Mouse (Mus musculus): Measurements from ENCODE around the gene Pik3ap1. TPM values are rescaled to one million over a fixed set of nuclear protein-coding genes. Genes with fewer than 3 reads are reported as not detected.

The Pik3ap1 gene
- polyA plus RNA-seq, 1 experiment from 2014 or later = 2.1 TPM

DNA sequence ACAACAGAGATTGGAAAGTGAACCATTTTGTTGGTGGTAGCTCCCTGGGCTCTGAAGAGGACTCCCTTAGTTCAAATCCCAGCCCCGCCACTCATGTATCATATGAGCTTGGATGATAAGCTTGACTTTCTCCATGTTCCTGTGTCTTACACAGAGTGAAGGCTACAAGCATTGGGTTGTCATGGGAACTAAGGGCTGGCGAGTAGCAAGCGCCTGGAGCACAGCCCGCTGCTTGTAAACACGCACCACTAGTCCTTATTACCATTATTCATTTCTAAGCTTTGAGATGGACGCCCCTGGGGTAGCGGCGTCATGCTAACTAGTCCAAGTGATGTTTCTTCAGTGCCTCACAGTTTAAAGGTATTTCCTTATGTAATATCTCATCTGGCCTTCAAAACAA is 85.5 kb downstream of the Pik3ap1 start:
- Histone ChIP-seq H3K4me3 (ENCODE audit: low read length) (no peak overlapping the region), H3K27ac (ENCODE audit: low read length) (no peak overlapping the region), H3K27me3 (ENCODE audit: insufficient read depth, low read length) (0 out of 2 replicates have a peak, but pooled peaks cover 6% of the 10 kb centered on the region), H3K9ac (replicated peaks; ENCODE audit: low read length) (no peak overlapping the region), H3K4me1 (ENCODE audit: insufficient read depth, low read length) (no peaks in the 10 kb centered on the region), H3K4me2 (replicated peaks; ENCODE audit: low read depth, low read length) (no peak overlapping the region), H3K36me3 (ENCODE audit: insufficient read depth, low read length) (no peaks in the 10 kb centered on the region), H3K9me3 (ENCODE audit: low read length) (no peaks in the 10 kb centered on the region)
- ATAC-seq (ENCODE audit: low FRiP score, low TSS enrichment) = no peak
- 75% methylated on average over 8 of the region's 8 CpGs for WGBS

DNA sequence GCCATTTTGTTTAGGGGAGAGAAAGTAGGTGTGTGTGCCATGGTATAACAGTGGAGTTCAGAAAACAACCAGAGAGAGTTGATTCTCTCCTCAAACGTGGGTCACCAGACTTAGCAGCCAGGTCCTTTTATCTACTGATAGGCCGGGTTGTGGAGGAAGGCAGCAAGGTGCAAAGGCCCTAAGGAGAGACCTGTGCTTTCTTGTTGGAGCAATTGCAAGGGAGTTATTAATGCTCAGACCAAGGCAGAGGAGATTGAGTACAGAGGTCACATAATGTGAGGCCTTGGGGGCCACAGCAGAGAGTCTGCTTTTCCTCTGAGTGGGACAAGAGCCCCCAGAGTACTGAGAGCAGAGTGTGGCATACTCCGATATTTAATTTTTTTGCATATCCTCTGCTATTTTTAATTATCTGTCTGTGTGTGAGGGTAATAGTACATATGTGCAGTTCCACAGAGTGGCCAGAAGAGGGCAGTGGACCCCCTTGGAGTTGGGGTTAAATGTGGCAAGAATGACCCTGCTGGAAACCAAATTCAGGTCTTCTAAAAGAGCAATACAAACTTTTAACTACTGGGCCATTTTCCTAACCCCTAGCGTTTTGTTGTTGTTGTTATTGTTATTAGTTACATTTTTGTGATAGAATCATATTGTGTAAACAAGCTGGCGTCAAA is 93.8 kb downstream of the Pik3ap1 start:
- Histone ChIP-seq H3K4me1 (ENCODE audit: insufficient read depth, low read length) (peaks cover 5% of the 10 kb centered on the region; the same call in 1 of the 2 replicates), H3K4me3 (ENCODE audit: low read length) (no peak overlapping the region), H3K9me3 (ENCODE audit: low read length) (no peaks in the 10 kb centered on the region), H3K27ac (ENCODE audit: low read length) (no peak overlapping the region), H3K4me2 (replicated peaks; ENCODE audit: low read depth, low read length) (no peak overlapping the region), H3K36me3 (ENCODE audit: insufficient read depth, low read length) (no peaks in the 10 kb centered on the region), H3K27me3 (ENCODE audit: insufficient read depth, low read length) (no peaks in the 10 kb centered on the region), H3K9ac (replicated peaks; ENCODE audit: low read length) (no peak overlapping the region)
- no peak for ATAC-seq (ENCODE audit: low FRiP score, low TSS enrichment)
- 61% methylated on average over 5 of the region's 5 CpGs for whole genome bisulfite sequencing

- H3K27ac ChIP-seq (ENCODE audit: low read length) = no peak overlapping the region
- H3K4me1 ChIP-seq (ENCODE audit: insufficient read depth, low read length) = peaks cover 5% of the 10 kb centered on the region; the same call in 1 of the 2 replicates
- WGBS = 48% methylated on average over 6 of the region's 6 CpGs
- no peaks in the 10 kb centered on the region for H3K9me3 ChIP-seq (ENCODE audit: low read length)
- H3K4me3 ChIP-seq (ENCODE audit: low read length) = no peak overlapping the region
- no peak overlapping the region for H3K9ac ChIP-seq (replicated peaks; ENCODE audit: low read length)
- H3K36me3 ChIP-seq (ENCODE audit: insufficient read depth, low read length) = no peaks in the 10 kb centered on the region
- no peaks in the 10 kb centered on the region for H3K27me3 ChIP-seq (ENCODE audit: insufficient read depth, low read length)
- H3K4me2 ChIP-seq (replicated peaks; ENCODE audit: low read depth, low read length) = peak overlapping the region; percentile 22; the same call in 1 of the 2 replicates
- ATAC-seq (ENCODE audit: low FRiP score, low TSS enrichment) = peak; percentile 54; the same call in 1 of the 2 replicates
Measured at GRCm38 (mm10) chr19:41288568-41288967, 96.3 kb downstream of the Pik3ap1 start.

DNA sequence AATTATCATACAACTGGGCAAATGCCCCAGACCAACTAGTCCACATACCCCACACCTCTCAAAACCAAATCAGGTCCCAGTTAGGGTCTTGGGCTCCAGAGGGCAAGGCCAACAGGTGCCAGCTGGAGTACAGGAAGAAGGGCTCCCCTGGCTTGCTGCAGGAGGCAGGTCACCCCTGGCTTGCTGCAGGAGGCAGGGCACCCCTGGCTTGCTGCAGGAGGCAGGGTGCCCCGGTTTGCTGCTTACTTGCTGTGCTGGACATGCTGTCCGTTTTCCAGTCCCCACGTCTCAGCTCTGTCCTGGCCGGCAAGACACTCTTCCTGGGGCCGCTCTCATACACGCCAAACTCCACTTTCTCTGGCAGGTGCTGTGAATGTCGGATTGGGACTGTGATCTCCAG is 97.7 kb downstream of the Pik3ap1 start:
- no peak overlapping the region for H3K4me2 ChIP-seq (replicated peaks; ENCODE audit: low read depth, low read length)
- H3K4me3 ChIP-seq (ENCODE audit: low read length) = no peak overlapping the region
- peaks cover 5% of the 10 kb centered on the region; the same call in 1 of the 2 replicates for H3K4me1 ChIP-seq (ENCODE audit: insufficient read depth, low read length)
- no peak for ATAC-seq (ENCODE audit: low FRiP score, low TSS enrichment)
- no peak overlapping the region for H3K9ac ChIP-seq (replicated peaks; ENCODE audit: low read length)
- H3K36me3 ChIP-seq (ENCODE audit: insufficient read depth, low read length) = no peaks in the 10 kb centered on the region
- no peak overlapping the region for H3K27ac ChIP-seq (ENCODE audit: low read length)
- H3K9me3 ChIP-seq (ENCODE audit: low read length) = no peaks in the 10 kb centered on the region
- WGBS = 76% methylated on average over 7 of the region's 7 CpGs
- no peaks in the 10 kb centered on the region for H3K27me3 ChIP-seq (ENCODE audit: insufficient read depth, low read length)

- H3K9me3 ChIP-seq (ENCODE audit: low read length) = no peaks in the 10 kb centered on the region
- WGBS = 26% methylated on average over 6 of the region's 6 CpGs
- H3K4me3 ChIP-seq (ENCODE audit: low read length) = no peak overlapping the region
- H3K4me2 ChIP-seq (replicated peaks; ENCODE audit: low read depth, low read length) = no peak overlapping the region
- no peak overlapping the region for H3K27ac ChIP-seq (ENCODE audit: low read length)
- no peaks in the 10 kb centered on the region for H3K36me3 ChIP-seq (ENCODE audit: insufficient read depth, low read length)
- H3K9ac ChIP-seq (replicated peaks; ENCODE audit: low read length) = no peak overlapping the region
- H3K27me3 ChIP-seq (ENCODE audit: insufficient read depth, low read length) = no peaks in the 10 kb centered on the region
- ATAC-seq (ENCODE audit: low FRiP score, low TSS enrichment) = no peak
- peaks cover 5% of the 10 kb centered on the region; the same call in 1 of the 2 replicates for H3K4me1 ChIP-seq (ENCODE audit: insufficient read depth, low read length)
Measured at GRCm38 (mm10) chr19:41284515-41284914, 100.4 kb downstream of the Pik3ap1 start.

DNA sequence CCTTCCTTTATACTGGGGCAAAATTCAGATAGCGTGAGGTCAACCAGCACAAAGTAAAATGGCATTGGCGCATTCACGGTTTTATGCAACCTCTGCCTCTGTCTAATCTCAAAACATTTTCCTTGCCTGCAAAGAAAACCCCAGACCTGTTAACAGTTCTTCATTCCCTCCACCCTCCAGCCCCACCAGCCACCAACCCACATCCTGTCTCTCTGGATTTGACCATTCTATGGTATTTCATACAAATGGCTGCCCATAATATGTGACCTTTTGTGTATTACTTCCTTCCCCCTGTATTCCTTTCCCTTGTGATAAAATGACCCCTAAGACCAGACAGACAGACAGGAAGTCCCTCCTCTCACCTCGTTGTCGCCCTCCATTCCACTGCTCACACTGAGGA is 102.2 kb downstream of the Pik3ap1 start:
- WGBS = 59% methylated on average over 5 of the region's 5 CpGs
- ATAC-seq (ENCODE audit: low FRiP score, low TSS enrichment) = no peak
- Histone ChIP-seq H3K4me3 (ENCODE audit: low read length) (no peak overlapping the region), H3K36me3 (ENCODE audit: insufficient read depth, low read length) (no peaks in the 10 kb centered on the region), H3K27me3 (ENCODE audit: insufficient read depth, low read length) (no peaks in the 10 kb centered on the region), H3K4me2 (replicated peaks; ENCODE audit: low read depth, low read length) (no peak overlapping the region), H3K27ac (ENCODE audit: low read length) (no peak overlapping the region), H3K9ac (replicated peaks; ENCODE audit: low read length) (no peak overlapping the region), H3K4me1 (ENCODE audit: insufficient read depth, low read length) (no peaks in the 10 kb centered on the region), H3K9me3 (ENCODE audit: low read length) (no peaks in the 10 kb centered on the region)

- Histone ChIP-seq H3K9me3 (ENCODE audit: low read length) (no peaks in the 10 kb centered on the region), H3K27ac (ENCODE audit: low read length) (no peak overlapping the region), H3K9ac (replicated peaks; ENCODE audit: low read length) (no peak overlapping the region), H3K4me2 (replicated peaks; ENCODE audit: low read depth, low read length) (no peak overlapping the region), H3K27me3 (ENCODE audit: insufficient read depth, low read length) (no peaks in the 10 kb centered on the region), H3K4me3 (ENCODE audit: low read length) (no peak overlapping the region), H3K36me3 (ENCODE audit: insufficient read depth, low read length) (no peaks in the 10 kb centered on the region), H3K4me1 (ENCODE audit: insufficient read depth, low read length) (no peaks in the 10 kb centered on the region)
- 88% methylated on average over 4 of the region's 4 CpGs for WGBS
- no peak for ATAC-seq (ENCODE audit: low FRiP score, low TSS enrichment)
Measured at GRCm38 (mm10) chr19:41282216-41282615, 102.7 kb downstream of the Pik3ap1 start.

DNA sequence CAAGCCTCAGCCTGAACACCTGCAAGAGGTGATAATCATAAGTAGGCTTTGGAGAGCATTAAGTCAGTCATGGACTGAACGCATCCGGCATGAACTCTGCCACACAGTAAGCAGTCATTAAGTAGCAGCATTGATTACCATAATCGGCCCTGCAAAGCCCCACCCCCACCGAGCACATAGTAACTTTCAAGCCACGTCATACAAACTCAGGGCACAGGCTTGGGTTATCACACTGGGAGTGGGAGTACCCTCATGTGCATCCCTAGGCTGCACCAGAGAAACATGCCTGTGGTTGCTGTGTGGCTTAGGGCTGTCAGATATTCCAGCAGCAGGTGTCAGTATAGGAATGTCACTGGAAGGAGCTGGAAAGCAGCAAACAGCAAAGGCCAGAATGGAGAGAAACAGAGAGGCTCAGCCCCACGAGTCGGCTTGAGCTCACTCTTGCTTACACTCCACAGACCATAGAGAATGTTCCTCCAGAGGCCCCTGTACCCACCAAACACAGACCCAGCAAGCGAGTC is 105.1 kb downstream of the Pik3ap1 start:
- WGBS = 76% methylated on average over 8 of the region's 8 CpGs
- ATAC-seq (ENCODE audit: low FRiP score, low TSS enrichment) = no peak

DNA sequence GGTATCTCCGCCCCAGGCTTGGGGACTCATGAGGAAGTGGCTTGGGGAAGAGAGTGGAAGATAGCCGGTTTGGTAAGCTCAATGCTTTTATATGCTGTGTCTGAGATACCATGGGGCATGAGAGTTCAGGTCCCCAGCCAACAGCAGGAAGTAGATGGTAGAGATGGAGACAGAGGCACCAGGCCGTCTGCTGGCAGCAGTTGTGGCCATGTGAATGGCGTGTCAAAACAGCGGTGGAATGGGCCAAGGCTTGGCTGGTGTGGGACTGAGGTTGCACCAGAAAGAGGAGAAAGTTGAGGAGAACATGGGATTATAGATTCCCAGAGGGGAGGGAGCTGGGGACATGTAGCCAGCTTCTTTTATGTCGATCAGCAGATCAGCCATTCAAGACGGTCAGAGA is 106.3 kb downstream of the Pik3ap1 start:
- no peak for ATAC-seq (ENCODE audit: low FRiP score, low TSS enrichment)
- Histone ChIP-seq H3K27me3 (ENCODE audit: insufficient read depth, low read length) (no peaks in the 10 kb centered on the region), H3K36me3 (ENCODE audit: insufficient read depth, low read length) (no peaks in the 10 kb centered on the region), H3K4me2 (replicated peaks; ENCODE audit: low read depth, low read length) (no peak overlapping the region), H3K9me3 (ENCODE audit: low read length) (no peaks in the 10 kb centered on the region), H3K9ac (replicated peaks; ENCODE audit: low read length) (no peak overlapping the region), H3K4me1 (ENCODE audit: insufficient read depth, low read length) (no peaks in the 10 kb centered on the region), H3K27ac (ENCODE audit: low read length) (no peak overlapping the region), H3K4me3 (ENCODE audit: low read length) (no peak overlapping the region)
- 82% methylated on average over 7 of the region's 7 CpGs for WGBS

More for the DNA sequence above, 105.1 kb downstream of the Pik3ap1 start:
- Histone ChIP-seq H3K4me1 (ENCODE audit: insufficient read depth, low read length) (no peaks in the 10 kb centered on the region), H3K4me3 (ENCODE audit: low read length) (no peak overlapping the region), H3K36me3 (ENCODE audit: insufficient read depth, low read length) (no peaks in the 10 kb centered on the region), H3K4me2 (replicated peaks; ENCODE audit: low read depth, low read length) (no peak overlapping the region), H3K9me3 (ENCODE audit: low read length) (no peaks in the 10 kb centered on the region), H3K27ac (ENCODE audit: low read length) (no peak overlapping the region), H3K27me3 (ENCODE audit: insufficient read depth, low read length) (no peaks in the 10 kb centered on the region), H3K9ac (replicated peaks; ENCODE audit: low read length) (no peak overlapping the region)

DNA sequence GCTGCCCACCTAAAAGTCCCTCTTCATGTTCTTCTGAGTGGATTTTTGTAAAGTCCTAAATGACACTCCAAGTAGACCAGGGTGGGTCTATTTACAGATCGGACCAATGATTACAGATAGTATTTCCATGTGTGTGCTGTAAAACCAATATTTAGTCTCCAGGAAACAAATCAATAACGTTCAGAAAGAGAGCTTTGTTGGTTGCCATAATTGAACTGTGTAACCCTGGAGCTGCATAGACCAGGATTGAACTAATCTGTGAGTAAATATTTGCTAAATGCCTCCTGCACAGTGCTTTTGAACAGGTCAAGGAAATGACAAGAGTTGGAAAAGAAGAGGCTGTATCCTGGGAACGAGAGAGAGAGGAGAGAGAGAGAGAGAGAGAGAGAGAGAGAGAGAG is 109.3 kb downstream of the Pik3ap1 start:
- no peaks in the 10 kb centered on the region for H3K9me3 ChIP-seq (ENCODE audit: low read length)
- no peaks in the 10 kb centered on the region for H3K27me3 ChIP-seq (ENCODE audit: insufficient read depth, low read length)
- no peak for ATAC-seq (ENCODE audit: low FRiP score, low TSS enrichment)
- no peak overlapping the region for H3K4me3 ChIP-seq (ENCODE audit: low read length)
- no peaks in the 10 kb centered on the region for H3K4me1 ChIP-seq (ENCODE audit: insufficient read depth, low read length)
- no peak overlapping the region for H3K9ac ChIP-seq (replicated peaks; ENCODE audit: low read length)
- 81% methylated on average over 3 of the region's 3 CpGs for WGBS
- H3K27ac ChIP-seq (ENCODE audit: low read length) = no peak overlapping the region
- H3K4me2 ChIP-seq (replicated peaks; ENCODE audit: low read depth, low read length) = no peak overlapping the region
- H3K36me3 ChIP-seq (ENCODE audit: insufficient read depth, low read length) = no peaks in the 10 kb centered on the region

Measured in kidney, embryonic 16.5 days (tissue).